Mouse (Mus musculus) myocyte (in vitro differentiated cells): ENCODE results near the gene Clstn3.

Source experiments
- E2F4 ChIP-seq: IDR thresholded peaks from one replicate; pipeline ENCODE4 v1.6.1; 2011; ENCODE audit warnings: mild to moderate bottlenecking, control low read depth, moderate library complexity; ENCODE audit not compliant: insufficient read depth
- MAX ChIP-seq: IDR thresholded peaks from one replicate; pipeline ENCODE4 v1.6.1; 2011; ENCODE audit warnings: low read depth, mild to moderate bottlenecking, control low read depth
- MYOD1 ChIP-seq, 3 experiments: IDR thresholded peaks; one replicate each; pipeline ENCODE4 v1.6.1; 2011; ENCODE audit warnings: control low read depth in 2 of 3, low read depth in 2 of 3, mild to moderate bottlenecking in 2 of 3, moderate library complexity in 1 of 3; ENCODE audit not compliant: insufficient read length in 2 of 3, control insufficient read depth in 1 of 3
- POLR2A ChIP-seq: IDR thresholded peaks from one replicate; pipeline ENCODE4 v1.6.1; 2011; ENCODE audit warnings: low read depth, mild to moderate bottlenecking, control low read depth, moderate library complexity; ENCODE audit not compliant: insufficient read length
- POLR2AphosphoS2 ChIP-seq: IDR thresholded peaks from one replicate; pipeline ENCODE4 v1.6.1; 2011; ENCODE audit warnings: low read depth, control low read depth; ENCODE audit not compliant: insufficient read length
- REST ChIP-seq: IDR thresholded peaks from one replicate; pipeline ENCODE4 v1.6.1; 2011; ENCODE audit warnings: mild to moderate bottlenecking, control low read depth, moderate library complexity; ENCODE audit not compliant: insufficient read depth, insufficient read length
- TCF3 ChIP-seq: IDR thresholded peaks from one replicate; pipeline ENCODE4 v1.6.1; 2011; ENCODE audit warnings: low read depth, control low read depth; ENCODE audit not compliant: insufficient read length

DNA sequence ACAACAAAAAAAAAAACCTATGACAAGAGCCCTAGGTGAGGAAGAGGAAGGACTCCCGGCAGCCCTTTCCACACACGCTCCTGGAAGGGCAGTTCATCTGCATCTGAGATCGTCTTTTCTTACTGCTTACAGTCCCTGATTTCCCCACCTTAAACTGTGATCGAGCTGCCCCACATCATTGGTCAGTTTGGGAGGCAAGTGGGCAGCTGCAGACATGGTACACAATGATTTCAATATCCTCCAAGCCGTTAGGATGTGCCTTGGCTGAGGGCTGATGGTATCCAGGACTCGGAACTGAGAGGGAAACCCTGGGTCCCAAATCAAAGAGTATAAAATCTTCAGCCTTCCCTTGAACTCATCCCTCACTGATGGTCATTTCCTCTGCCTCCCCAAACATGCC, 705 bp upstream of the Clstn3 start:
- TF ChIP-seq POLR2A, result no peak
- TF ChIP-seq MYOD1 (IDR thresholded peaks at IDR 0.05; ENCODE audit: control insufficient read depth in 1 of 3, insufficient read length in 2 of 3, low read depth in 2 of 3), result no peak
- TF ChIP-seq MAX, result no peak
- no peak for TF ChIP-seq POLR2AphosphoS2
- no peak for TF ChIP-seq REST
- TF ChIP-seq E2F4, result no peak
- TF ChIP-seq TCF3, result no peak
